Mouse (Mus musculus) liver, postnatal 0 days (tissue): ENCODE measurements around the gene Isca2. TPM values are rescaled to one million over a fixed set of nuclear protein-coding genes. Genes with fewer than 3 reads are reported as not detected.

Experiments used
- ATAC-seq: fragments of 200-750 bp; cut with Nextera tagmentation; 2 replicates; pipeline ENCODE4 v1.8.0; 2017; ENCODE audit warnings: mild to moderate bottlenecking, moderate library complexity
- DNase-seq: peaks from one replicate; pipeline ENCODE4 v3.0.0-alpha.2; 2016
- H3K27ac ChIP-seq: fragments of 300-500 bp; sonication (generic); 2 replicates; pipeline ENCODE4 v1.5.1; 2014; ENCODE audit warnings: antibody characterized with exemption, moderate library complexity, mild to moderate bottlenecking, low read depth
- H3K27me3 ChIP-seq: fragments of 300-500 bp; sonication (generic); 2 replicates; pipeline ENCODE4 v1.6.1; 2014; ENCODE audit warnings: low read length, control low read depth, mixed read lengths; ENCODE audit not compliant: insufficient read depth
- H3K36me3 ChIP-seq: fragments of 300-500 bp; sonication (generic); replicated peaks from 2 replicates; pipeline ENCODE4 v1.6.1; 2014; ENCODE audit warnings: mild to moderate bottlenecking, control low read depth, low read length, moderate library complexity, mixed read lengths; ENCODE audit not compliant: insufficient read depth
- H3K4me1 ChIP-seq: fragments of 300-500 bp; sonication (generic); 2 replicates; pipeline ENCODE4 v1.6.1; 2014; ENCODE audit warnings: antibody characterized with exemption, mild to moderate bottlenecking, control low read depth; ENCODE audit not compliant: insufficient read depth
- H3K4me2 ChIP-seq: fragments of 300-500 bp; sonication (generic); 2 replicates; pipeline ENCODE4 v1.6.1; 2014; ENCODE audit warnings: low read depth, mild to moderate bottlenecking, low read length, moderate library complexity, mixed read lengths
- H3K4me3 ChIP-seq: fragments of 300-500 bp; sonication (generic); 2 replicates; pipeline ENCODE4 v1.5.1; 2014; ENCODE audit warnings: low read depth, low read length
- H3K9ac ChIP-seq: fragments of 300-500 bp; sonication (generic); replicated peaks from 2 replicates; pipeline ENCODE4 v1.6.1; 2014; ENCODE audit warnings: mild to moderate bottlenecking, moderate library complexity
- H3K9me3 ChIP-seq: fragments of 300-500 bp; sonication (generic); 2 replicates; pipeline ENCODE4 v1.6.1; 2016; ENCODE audit warnings: mild to moderate bottlenecking, control low read depth, low read length, mixed read lengths
- CTCF ChIP-seq: sonication (generic); IDR thresholded peaks from 2 replicates; pipeline ENCODE4 v1.5.1; 2016; ENCODE audit warnings: antibody characterized with exemption, low read depth
- EP300 ChIP-seq: IDR thresholded peaks from 2 replicates; pipeline ENCODE4 v1.6.1; 2016; ENCODE audit warnings: antibody characterized with exemption, low read depth, mild to moderate bottlenecking
- WGBS: fragments of 180-500 bp; shearing (Covaris S2); extraction: QIAGEN DNeasy Blood & Tissue Kit; methylation state at CpG from one replicate; pipeline ENCODE4 v1.1.7; 2014; ENCODE audit not compliant: insufficient replicate concordance; 5-methylcytosine and 5-hydroxymethylcytosine counted together
- polyA plus RNA-seq: library from polyadenylated mRNA; unstranded; fragments of >200 nt; fragmentation: Nextera tagmentation; extraction: Ambion mirVana; gene quantifications from 2 replicates; pipeline ENCODE4 v1.2.1, GENCODE M21; 2015

Gene Isca2
- polyA plus RNA-seq, 1 experiment from 2014 or later: 97.5 TPM

- H3K36me3 ChIP-seq: no peaks in the 10 kb centered on the region
- no peak overlapping the region for H3K4me2 ChIP-seq
- no peak for TF ChIP-seq EP300
- no peak for TF ChIP-seq CTCF
- peaks cover 22% of the 10 kb centered on the region for H3K4me1 ChIP-seq
- H3K9me3 ChIP-seq: no peaks in the 10 kb centered on the region
- ATAC-seq: no peak
- H3K9ac ChIP-seq: no peak overlapping the region
- H3K27ac ChIP-seq: no peak overlapping the region
- no peak for DNase-seq
- H3K4me3 ChIP-seq: no peak overlapping the region
- H3K27me3 ChIP-seq: no peaks in the 10 kb centered on the region
Observed at GRCm38 (mm10) chr12:84776229-84776628, 3.2 kb downstream of the Isca2 start.

GRCm38 (mm10) chr12:84784604-84785381 is 11.7 kb downstream of the Isca2 start:
- H3K9me3 ChIP-seq: no peaks in the 10 kb centered on the region
- H3K27me3 ChIP-seq: no peaks in the 10 kb centered on the region
- H3K9ac ChIP-seq: no peak overlapping the region
- H3K4me2 ChIP-seq: peak overlapping the region; percentile 19; the same call in 1 of the 2 replicates
- peaks cover 5% of the 10 kb centered on the region for H3K4me1 ChIP-seq
- no peak overlapping the region for H3K4me3 ChIP-seq
- H3K27ac ChIP-seq: no peak overlapping the region
- 30% methylated on average over 25 of the region's 25 CpGs for WGBS
- DNase-seq: peak; percentile 93
- TF ChIP-seq EP300 (no peak), CTCF (peak; percentile 99)
- H3K36me3 ChIP-seq: no peaks in the 10 kb centered on the region
- peak; percentile 80 for ATAC-seq

- Histone ChIP-seq H3K9ac (no peak overlapping the region), H3K36me3 (no peaks in the 10 kb centered on the region), H3K27me3 (no peaks in the 10 kb centered on the region), H3K4me3 (no peak overlapping the region), H3K9me3 (no peaks in the 10 kb centered on the region), H3K4me2 (no peak overlapping the region), H3K27ac (no peak overlapping the region), H3K4me1 (peaks cover 5% of the 10 kb centered on the region)
- WGBS: 74% methylated on average over 5 of the region's 5 CpGs
- no peak for DNase-seq
- TF ChIP-seq EP300 (no peak), CTCF (no peak)
- no peak for ATAC-seq
Observed at GRCm38 (mm10) chr12:84786091-84786490, 13.0 kb downstream of the Isca2 start.

- no peak overlapping the region for H3K4me3 ChIP-seq
- H3K9me3 ChIP-seq: no peaks in the 10 kb centered on the region
- no peaks in the 10 kb centered on the region for H3K36me3 ChIP-seq
- H3K27me3 ChIP-seq: no peaks in the 10 kb centered on the region; the same call in 1 of the 2 replicates
- H3K4me2 ChIP-seq: no peak overlapping the region
- no peak overlapping the region for H3K27ac ChIP-seq
- no peak overlapping the region for H3K9ac ChIP-seq
- no peak for ATAC-seq
- H3K4me1 ChIP-seq: no peaks in the 10 kb centered on the region
- TF ChIP-seq EP300 (no peak), CTCF (no peak)
- DNase-seq: no peak
- WGBS: 53% methylated on average over 10 of the region's 10 CpGs
Observed at GRCm38 (mm10) chr12:84790853-84791252, 17.8 kb downstream of the Isca2 start.

GRCm38 (mm10) chr12:84792629-84793028 is 19.6 kb downstream of the Isca2 start:
- Histone ChIP-seq H3K9me3 (no peaks in the 10 kb centered on the region), H3K4me2 (no peak overlapping the region), H3K4me3 (no peak overlapping the region), H3K4me1 (no peaks in the 10 kb centered on the region), H3K27me3 (no peaks in the 10 kb centered on the region; the same call in 1 of the 2 replicates), H3K36me3 (no peaks in the 10 kb centered on the region), H3K9ac (no peak overlapping the region), H3K27ac (no peak overlapping the region)
- ATAC-seq (no peak), DNase-seq (no peak)
- TF ChIP-seq EP300 (no peak), CTCF (no peak)
- WGBS: 71% methylated on average over 4 of the region's 4 CpGs

GRCm38 (mm10) chr12:84794647-84795046 is 21.6 kb downstream of the Isca2 start:
- Histone ChIP-seq H3K9me3 (no peaks in the 10 kb centered on the region), H3K36me3 (no peaks in the 10 kb centered on the region), H3K4me1 (no peaks in the 10 kb centered on the region), H3K4me2 (no peak overlapping the region), H3K27me3 (no peaks in the 10 kb centered on the region; the same call in 1 of the 2 replicates), H3K27ac (no peak overlapping the region), H3K4me3 (no peak overlapping the region), H3K9ac (no peak overlapping the region)
- DNase-seq (no peak), ATAC-seq (no peak)
- WGBS: 84% methylated on average over 8 of the region's 8 CpGs
- no peak for TF ChIP-seq EP300
- no peak for TF ChIP-seq CTCF
